Mouse (Mus musculus) MN1 (cell line): ENCODE results near the gene Rpl22.
A peak's percentile ranks its signal among the peaks of the same experiment; 100 is the strongest.

Experiments used
- DNase-seq: peaks from one replicate; pipeline ENCODE4 v3.0.0-alpha.2; 2016; ENCODE audit warnings: low spot score

The Rpl22 gene

GRCm38 (mm10) chr4:152325574-152326411 lies at the start of gene Rpl22:
Gene Rpl22 (plus strand): TSS chr4:152325742.
- DNase-seq: peak; percentile 98

DNA sequence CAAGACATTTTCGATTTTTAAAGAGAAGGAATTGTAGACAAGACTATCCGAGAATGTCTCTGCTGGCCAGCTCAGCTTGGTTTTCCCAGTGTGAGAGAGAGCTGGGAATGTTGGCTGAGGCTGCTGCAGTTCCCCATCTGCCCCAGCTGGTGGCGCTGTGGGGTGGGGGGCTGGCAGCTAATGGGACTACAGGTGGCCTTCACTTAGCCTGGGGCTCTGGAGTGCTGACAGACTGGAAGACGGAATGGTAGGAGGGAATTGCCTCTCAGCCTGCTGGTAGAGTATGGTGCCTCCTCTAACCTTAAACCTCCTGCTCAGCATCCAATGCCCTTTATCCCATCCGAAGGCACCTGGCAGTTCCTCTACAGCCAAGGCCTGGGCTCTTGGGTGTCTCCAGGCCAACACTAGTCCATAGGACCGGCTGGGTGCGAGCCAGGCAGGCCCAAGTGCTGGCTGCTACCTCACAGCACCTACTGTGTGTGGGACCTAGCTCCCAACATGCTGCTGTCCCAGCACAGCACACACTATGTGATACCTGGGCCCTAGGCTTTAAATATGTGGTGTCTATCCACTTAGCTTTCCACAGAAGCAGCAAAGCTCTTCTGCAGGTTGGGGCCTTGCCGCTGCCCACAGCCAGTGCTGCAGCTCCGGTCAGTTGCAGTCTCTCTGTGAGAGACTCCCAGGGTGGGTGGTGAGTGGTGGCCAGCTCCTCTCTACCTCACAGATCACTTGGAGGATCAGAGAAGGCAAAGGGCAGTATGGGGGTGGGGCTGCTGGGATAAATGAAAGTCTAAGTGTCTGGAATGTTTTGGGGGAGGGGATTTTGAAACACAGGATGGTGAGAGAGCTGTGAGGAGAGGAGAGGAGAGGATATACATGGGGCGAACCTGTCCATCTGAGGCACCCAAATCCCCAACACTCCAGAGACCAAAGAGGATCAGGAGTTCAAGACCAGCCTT lies 48.9 kb upstream of the Rpl22 start:
- DNase-seq: peak; percentile 60

DNA sequence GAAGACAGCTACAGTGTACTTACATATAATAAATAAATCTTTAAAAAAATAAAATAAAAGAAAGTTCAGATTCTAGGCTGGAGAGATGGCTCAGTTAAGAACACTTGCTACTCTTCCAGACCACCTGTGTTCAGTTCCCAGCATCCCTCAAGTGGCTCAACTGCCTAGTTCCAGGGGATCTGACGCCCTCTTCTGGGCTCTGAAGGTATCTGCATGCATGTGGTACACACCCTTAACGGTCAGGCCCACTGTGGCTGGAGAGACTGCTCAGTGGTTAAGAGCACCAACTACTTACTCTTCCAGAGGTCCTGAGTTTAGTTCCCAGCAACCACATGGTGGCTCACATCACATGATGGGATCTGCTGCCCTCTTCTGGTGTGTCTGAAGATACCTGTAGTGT lies 47.6 kb upstream of the Rpl22 start:
- DNase-seq: no peak

DNA sequence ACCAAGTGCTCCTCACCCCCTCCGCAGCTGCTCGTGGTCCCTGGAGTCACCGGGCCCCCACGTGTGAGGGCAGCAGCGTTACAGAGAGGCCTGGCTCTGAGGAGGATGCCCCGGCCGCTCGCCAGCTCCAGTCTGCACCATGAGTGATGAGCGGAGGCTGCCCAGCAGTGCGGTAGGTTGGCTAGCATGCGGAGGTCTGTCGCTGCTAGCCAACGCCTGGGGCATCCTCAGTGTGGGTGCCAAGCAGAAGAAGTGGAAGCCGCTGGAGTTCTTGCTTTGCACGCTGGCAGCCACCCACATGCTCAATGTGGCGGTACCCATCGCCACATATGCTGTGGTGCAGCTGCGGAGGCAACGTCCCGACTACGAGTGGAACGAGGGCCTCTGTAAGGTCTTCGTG lies 46.6 kb upstream of the Rpl22 start:
- DNase-seq: no peak

DNA sequence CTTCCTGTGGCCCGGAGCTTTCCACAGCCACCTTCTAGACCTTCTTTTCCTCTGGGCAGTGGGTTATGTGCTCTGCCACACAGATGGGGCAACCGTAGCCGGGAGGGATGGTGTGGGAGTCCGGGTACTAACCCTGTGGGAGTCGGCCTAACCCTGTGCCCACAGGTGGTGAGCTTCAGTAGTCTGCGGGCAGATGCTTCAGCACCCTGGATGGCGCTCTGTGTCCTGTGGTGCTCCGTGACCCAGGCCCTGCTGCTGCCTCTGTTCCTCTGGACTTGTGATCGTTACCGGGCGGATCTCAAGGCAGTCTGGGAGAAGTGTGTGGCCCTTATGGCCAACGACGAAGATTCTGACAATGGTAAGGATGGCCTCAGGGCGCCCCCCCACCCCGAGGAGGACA lies 43.9 kb upstream of the Rpl22 start:
- DNase-seq: peak; percentile 6

GRCm38 (mm10) chr4:152282721-152283120 lies 42.8 kb upstream of the Rpl22 start:
- DNase-seq: no peak

GRCm38 (mm10) chr4:152283186-152283950 lies 42.2 kb upstream of the Rpl22 start:
- DNase-seq: peak; percentile 5

DNA sequence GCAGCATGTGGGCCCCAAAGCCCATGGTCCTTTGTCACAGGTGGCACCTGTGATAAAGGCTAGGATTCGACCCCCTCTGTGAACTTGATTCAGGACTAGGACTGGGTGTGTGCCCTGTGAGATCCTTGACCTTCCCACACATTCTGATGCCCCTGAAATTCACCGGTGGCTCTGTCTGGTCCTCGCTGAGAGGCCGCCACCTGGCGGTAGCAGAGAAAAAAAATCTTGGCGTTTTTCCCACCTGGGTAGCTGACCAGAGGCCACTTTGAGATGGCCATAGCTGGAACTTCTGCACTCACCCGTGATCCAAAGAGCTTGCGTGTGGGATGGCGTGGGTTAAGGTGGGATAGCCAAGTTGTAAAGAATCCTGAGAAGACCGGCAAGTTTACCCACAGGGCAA lies 40.0 kb upstream of the Rpl22 start:
- peak; percentile 92 for DNase-seq

DNA sequence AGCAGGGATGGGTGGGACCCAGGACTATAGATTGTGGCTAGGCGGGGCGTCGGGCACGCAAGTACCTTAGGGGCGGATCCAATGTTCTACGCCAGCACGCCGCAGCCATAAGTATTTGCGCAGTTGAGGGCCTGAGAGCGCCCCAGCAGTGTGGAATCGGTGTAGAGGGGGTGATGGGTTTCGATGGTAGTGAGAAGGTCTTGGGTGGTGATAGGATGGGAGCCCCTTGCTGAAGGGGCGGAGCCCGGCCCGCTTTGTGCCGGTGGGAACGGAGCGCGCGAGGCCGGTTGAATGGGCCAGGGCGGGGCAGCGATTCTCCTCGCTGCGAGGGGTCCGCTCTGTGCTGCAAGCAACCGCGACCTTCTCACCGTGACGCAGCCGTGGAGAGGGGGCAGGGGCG lies 39.4 kb upstream of the Rpl22 start:
- no peak for DNase-seq

DNA sequence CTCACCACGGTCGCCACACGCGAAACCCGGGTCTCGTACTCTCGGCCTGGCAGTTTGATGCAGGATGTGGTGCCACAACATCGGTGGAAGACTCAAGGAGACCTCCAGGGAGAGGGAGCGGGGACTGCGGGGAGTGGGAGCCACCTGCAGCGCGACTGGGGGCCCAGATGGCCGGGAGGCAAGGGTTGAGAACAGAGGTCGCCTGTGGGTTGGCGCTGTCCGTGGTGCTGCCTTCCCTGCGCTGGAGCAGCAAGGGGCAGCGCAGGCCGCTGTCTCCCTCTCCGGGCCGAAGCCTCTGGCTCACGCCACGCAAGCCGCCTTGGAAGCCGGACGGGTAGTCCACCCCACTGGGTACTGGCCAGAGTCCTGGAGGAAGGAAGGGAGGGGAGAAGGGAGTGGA lies 38.7 kb upstream of the Rpl22 start:
- peak; percentile 45 for DNase-seq

DNA sequence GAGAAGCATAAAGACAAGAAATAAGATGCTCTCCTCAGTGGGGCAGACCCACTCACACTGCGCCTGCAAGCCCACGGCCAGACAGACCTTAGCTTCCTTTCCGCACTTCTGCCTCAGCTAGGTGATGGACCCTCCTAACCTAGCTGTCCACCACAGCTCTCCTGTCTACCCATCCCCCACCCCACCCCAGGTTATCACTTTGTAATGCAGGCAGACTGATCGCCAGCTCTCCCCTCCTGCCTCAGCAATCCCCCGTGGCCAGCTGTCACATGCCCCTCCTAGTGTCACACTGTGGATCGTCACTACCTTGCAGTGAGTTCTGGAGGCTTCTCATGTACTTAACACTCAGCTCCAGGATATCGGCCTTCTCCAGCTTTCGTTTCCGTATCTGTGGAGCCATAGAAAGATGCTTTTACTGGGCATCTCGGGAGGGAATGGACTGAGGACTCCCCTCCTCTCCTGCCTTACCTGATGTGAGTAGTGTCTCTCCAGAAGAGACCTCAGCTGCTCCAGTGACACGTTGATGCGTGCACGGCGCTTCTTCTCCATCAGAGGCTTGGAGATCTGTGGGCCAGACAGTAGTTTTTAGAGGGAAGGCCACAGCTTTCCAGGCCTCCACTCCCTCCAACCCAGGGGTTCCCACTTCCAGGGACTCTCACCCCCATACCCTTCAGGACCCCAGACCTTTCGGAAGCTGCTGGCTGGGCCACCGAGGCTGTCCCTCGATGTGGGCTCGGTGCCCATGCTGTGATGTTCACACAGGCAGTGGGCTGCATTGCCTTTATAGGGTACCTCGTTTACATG lies 38.0 kb upstream of the Rpl22 start:
- DNase-seq: peak; percentile 8

- DNase-seq: peak; percentile 29
Measured at GRCm38 (mm10) chr4:152288398-152288945, 37.1 kb upstream of the Rpl22 start.

DNA sequence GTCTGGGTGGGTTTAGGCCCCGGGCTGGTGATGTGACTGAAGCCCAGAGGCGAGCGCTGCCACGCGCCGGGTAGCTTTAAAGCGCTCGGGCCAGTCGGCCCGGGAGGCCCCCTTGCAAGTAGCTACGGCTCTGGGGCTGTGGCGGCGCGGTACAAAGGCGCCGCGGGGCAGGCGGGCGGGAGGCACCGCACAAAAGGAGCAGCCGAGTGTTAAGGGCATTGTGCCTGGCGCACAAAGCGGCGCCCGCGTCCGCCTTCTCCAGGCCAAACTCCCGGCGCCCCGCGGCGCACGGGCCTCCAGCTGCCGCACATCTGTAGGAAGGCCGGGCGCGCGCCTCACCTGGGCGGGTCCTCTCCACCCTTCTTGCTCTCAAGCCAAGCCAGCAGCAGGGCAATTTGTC lies 35.2 kb upstream of the Rpl22 start:
- DNase-seq: peak; percentile 55

- DNase-seq: no peak
Measured at GRCm38 (mm10) chr4:152290991-152291390, 34.6 kb upstream of the Rpl22 start.

- DNase-seq: no peak
Measured at GRCm38 (mm10) chr4:152291562-152291961, 34.0 kb upstream of the Rpl22 start, which contains the start of gene Hes3. Gene Hes3 (minus strand): TSS chr4:152291662.

DNA sequence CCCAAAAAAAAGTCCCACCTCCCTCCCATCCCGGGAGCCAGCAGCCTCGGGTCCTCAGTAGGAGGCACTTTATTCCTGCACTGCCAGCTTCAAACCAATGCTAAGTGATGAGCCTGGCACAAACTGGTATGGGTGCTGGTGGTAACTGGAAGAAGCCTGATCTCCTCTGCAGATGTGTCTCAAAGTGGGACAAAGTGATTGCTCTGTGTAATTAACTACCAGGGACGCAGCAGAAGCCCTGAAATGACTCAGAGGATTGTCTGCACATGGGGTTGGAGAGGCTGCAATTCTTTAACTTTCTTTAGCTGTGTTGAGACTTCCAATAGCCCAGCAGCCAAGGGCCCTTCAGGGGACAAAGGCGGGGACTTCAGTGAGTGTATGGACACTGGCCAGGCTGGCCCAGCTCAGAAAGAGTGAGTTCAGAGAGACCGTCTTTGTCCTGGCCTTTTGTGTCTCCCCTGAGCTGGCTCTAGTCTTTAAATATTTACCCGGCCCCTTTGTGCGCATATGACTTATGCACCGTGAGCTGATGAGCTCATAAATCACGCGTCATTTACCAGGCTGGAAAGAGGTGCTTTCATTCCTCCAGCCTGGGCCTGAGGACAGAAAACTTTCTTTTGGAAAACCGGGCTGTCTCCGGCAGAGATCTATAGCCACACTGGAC lies 33.3 kb upstream of the Rpl22 start:
- DNase-seq: peak; percentile 62

DNA sequence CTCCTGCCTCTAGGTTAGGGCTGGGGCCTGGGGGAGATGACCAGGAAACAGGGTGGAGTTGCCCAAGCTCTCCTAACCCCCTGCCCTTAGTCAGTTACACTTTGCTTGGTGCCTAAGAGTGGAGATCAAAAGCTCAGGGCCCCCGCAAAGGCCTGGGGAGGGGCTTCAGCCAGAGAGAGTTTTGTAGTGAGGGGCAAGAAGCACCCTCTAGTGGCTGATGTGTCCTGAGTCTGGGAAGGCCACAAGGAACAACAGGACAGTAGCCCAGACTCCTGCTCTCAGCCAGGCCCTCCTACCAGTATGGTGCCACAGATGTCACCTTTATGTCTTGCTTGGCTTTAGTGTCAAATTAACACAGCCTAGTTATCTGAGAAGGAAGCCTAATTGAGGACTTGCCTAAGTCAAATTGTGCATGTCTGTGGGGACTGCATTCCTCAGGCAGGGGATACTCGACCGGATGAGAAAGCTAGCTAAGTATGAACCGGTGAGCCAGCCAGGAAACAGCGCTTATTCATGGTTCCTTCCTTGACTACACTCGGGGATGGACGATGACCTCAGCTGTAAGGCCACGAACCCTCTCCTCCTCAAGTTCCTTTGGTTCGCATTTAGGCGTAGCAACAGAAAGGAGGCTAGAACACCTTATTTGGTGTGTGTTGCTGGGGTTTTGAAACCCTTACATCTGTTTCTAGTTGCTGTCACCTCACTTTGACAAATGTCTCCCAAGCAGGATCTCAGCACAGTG lies 31.2 kb upstream of the Rpl22 start:
- no peak for DNase-seq

DNA sequence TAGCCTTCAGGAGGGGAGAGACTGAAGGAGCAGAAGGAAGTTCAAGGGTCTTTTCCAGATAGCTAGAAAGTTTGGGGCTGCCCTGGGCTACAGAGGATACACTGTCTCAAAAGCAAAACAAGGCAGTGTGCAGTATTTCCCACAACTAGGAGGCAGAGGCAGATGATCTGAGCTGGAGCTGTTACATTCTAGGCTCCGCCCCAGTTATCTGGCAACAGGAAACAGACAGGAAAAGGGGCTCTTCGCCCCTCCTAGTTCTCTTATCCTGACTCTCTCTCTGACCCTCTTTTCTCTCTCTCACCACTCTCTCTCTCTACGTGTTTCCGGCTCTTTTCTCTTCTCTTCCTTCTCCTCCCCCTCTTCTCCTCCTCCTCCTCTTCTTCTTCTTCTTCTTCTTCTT lies 29.6 kb upstream of the Rpl22 start:
- peak; percentile 68 for DNase-seq

GRCm38 (mm10) chr4:152296371-152296770 lies 29.2 kb upstream of the Rpl22 start:
- DNase-seq: no peak
